ENCODE assay signal across 11 mouse cellular contexts in genomic region chr15:78509297-78509899, GRCm38 (mm10). TPM values are rescaled to one million over a fixed set of nuclear protein-coding genes. Genes with fewer than 3 reads are reported as not detected.
DNase-seq lines count a peak whose midpoint lies in the region; ATAC-seq and TF ChIP-seq lines count a peak whose summit lies in the region.
"Had no signal": no experiment of that assay in that cellular context is flagged by ENCODE, and none has a peak within 500 bp of the region (broad histone marks: within the 10 kb centered on the region; RNA-seq: fewer than 3 reads in every experiment).

No protein-coding gene starts in this region.

- no peak overlapping the region for H3K4me3 ChIP-seq in heart, embryonic 11.5 days (ENCODE audit: low read depth, low read length)
- H3K4me3 ChIP-seq in heart, adult 2 months = no peak overlapping the region
- no peak overlapping the region for H3K4me3 ChIP-seq in stomach, embryonic 15.5 days (replicated peaks)
- H3K4me3 ChIP-seq in stomach, postnatal 0 days (ENCODE audit: low read depth, low read length) = no peak overlapping the region
- no peak overlapping the region for H3K4me3 ChIP-seq in limb, embryonic 12.5 days (replicated peaks)

- no peaks in the 10 kb centered on the region for H3K36me3 ChIP-seq in heart, embryonic 11.5 days (ENCODE audit: control insufficient read depth, insufficient read depth, low read length)
- H3K36me3 ChIP-seq in heart, adult 2 months (ENCODE audit: control insufficient read depth, insufficient read depth, low read length) = no peaks in the 10 kb centered on the region
- no peaks in the 10 kb centered on the region for H3K36me3 ChIP-seq in stomach, embryonic 15.5 days
- no peaks in the 10 kb centered on the region for H3K36me3 ChIP-seq in stomach, postnatal 0 days (ENCODE audit: control insufficient read depth, insufficient read depth, low read length)
- H3K36me3 ChIP-seq in limb, embryonic 12.5 days = no peaks in the 10 kb centered on the region

- H3K79me2 ChIP-seq in heart, adult 2 months (replicated peaks; ENCODE audit: control insufficient read depth, insufficient read depth, low read length) = no peaks in the 10 kb centered on the region

- no peaks in the 10 kb centered on the region for H3K27me3 ChIP-seq in heart, embryonic 11.5 days (ENCODE audit: control insufficient read depth, insufficient read depth, low read length)
- H3K27me3 ChIP-seq in heart, adult 2 months (ENCODE audit: control insufficient read depth, insufficient read depth, low read length) = no peaks in the 10 kb centered on the region
- H3K27me3 ChIP-seq in stomach, embryonic 15.5 days (replicated peaks) = no peaks in the 10 kb centered on the region
- no peaks in the 10 kb centered on the region for H3K27me3 ChIP-seq in stomach, postnatal 0 days (ENCODE audit: control insufficient read depth, insufficient read depth, low read length)
- no peaks in the 10 kb centered on the region for H3K27me3 ChIP-seq in limb, embryonic 12.5 days

- TF ChIP-seq CTCF in heart, adult 2 months (IDR thresholded peaks at IDR 0.05) = no peak
- TF ChIP-seq CTCF in stomach, postnatal 0 days (IDR thresholded peaks at IDR 0.05; ENCODE audit: low read depth) = no peak

- ATAC-seq in heart, embryonic 11.5 days (replicated peaks; ENCODE audit: insufficient number of reproducible peaks, low FRiP score, low TSS enrichment) = no peak
- ATAC-seq in stomach, embryonic 15.5 days (ENCODE audit: insufficient read depth, low FRiP score, low read depth) = no peak
- no peak for ATAC-seq in stomach, postnatal 0 days (ENCODE audit: low FRiP score, low TSS enrichment)
- ATAC-seq in limb, embryonic 12.5 days (ENCODE audit: insufficient number of reproducible peaks, insufficient read depth, low FRiP score, low TSS enrichment, low read depth) = no peak

- no peak for TF ChIP-seq POLR2A in heart, adult 2 months (IDR thresholded peaks at IDR 0.05; ENCODE audit: insufficient read depth, low read depth, low read length)

- DNase-seq in heart, adult 2 months = no peak
- DNase-seq in stomach, postnatal 0 days (ENCODE audit: low spot score) = no peak
- DNase-seq in yolk sac, embryonic 10.5 days (ENCODE audit: low spot score) = peak; percentile 20
- no peak for DNase-seq in thymus, postnatal 25 days
- DNase-seq in adrenal gland, postnatal 36 days = no peak
- DNase-seq: cerebellum, adult 11 months; right cerebral cortex, postnatal 4 days had no signal

- 39% methylated on average over 12 of the region's 12 CpGs for WGBS in heart, embryonic 11.5 days (ENCODE audit: insufficient replicate concordance)
- WGBS in heart, adult 2 months = 62% methylated on average over 12 of the region's 12 CpGs
- 48% methylated on average over 12 of the region's 12 CpGs for WGBS in stomach, embryonic 15.5 days
- 53% methylated on average over 12 of the region's 12 CpGs for WGBS in stomach, postnatal 0 days
- 41% methylated on average over 12 of the region's 12 CpGs for WGBS in limb, embryonic 12.5 days

- H3K4me1 ChIP-seq in heart, embryonic 11.5 days (ENCODE audit: control insufficient read depth, insufficient read depth, low read length) = 0 out of 2 replicates have a peak, but pooled peaks cover 8% of the 10 kb centered on the region
- H3K4me1 ChIP-seq in heart, adult 2 months (ENCODE audit: control insufficient read depth, insufficient read depth, low read length) = peaks cover under 1% of the 10 kb centered on the region; the same call in 1 of the 2 replicates
- H3K4me1 ChIP-seq in stomach, embryonic 15.5 days = 0 out of 2 replicates have a peak, but pooled peaks cover 4% of the 10 kb centered on the region
- H3K4me1 ChIP-seq in stomach, postnatal 0 days (replicated peaks; ENCODE audit: control insufficient read depth, insufficient read depth) = no peaks in the 10 kb centered on the region
- peaks cover 12% of the 10 kb centered on the region for H3K4me1 ChIP-seq in limb, embryonic 12.5 days (replicated peaks)

- H3K4me2 ChIP-seq in heart, embryonic 11.5 days = 0 out of 2 replicates have a peak overlapping the region, but pooled peaks have one; percentile 19
- H3K4me2 ChIP-seq in stomach, embryonic 15.5 days = 0 out of 2 replicates have a peak overlapping the region, but pooled peaks have one; percentile 3
- no peak overlapping the region for H3K4me2 ChIP-seq in stomach, postnatal 0 days (replicated peaks; ENCODE audit: low read depth)
- peak overlapping the region; percentile 30 for H3K4me2 ChIP-seq in limb, embryonic 12.5 days

- no peak overlapping the region for H3K27ac ChIP-seq in heart, embryonic 11.5 days (ENCODE audit: low read depth, low read length)
- no peak overlapping the region for H3K27ac ChIP-seq in heart, adult 2 months
- no peak overlapping the region for H3K27ac ChIP-seq in stomach, embryonic 15.5 days
- no peak overlapping the region for H3K27ac ChIP-seq in stomach, postnatal 0 days (replicated peaks)
- 0 out of 2 replicates have a peak overlapping the region, but pooled peaks have one; percentile 23 for H3K27ac ChIP-seq in limb, embryonic 12.5 days
- H3K27ac ChIP-seq: liver, embryonic 14.5 days had no signal

- 0 out of 2 replicates have a peak overlapping the region, but pooled peaks have one; percentile 34 for H3K9ac ChIP-seq in heart, embryonic 11.5 days (ENCODE audit: low read depth, low read length)
- no peak overlapping the region for H3K9ac ChIP-seq in heart, adult 2 months (ENCODE audit: low read depth, low read length)
- H3K9ac ChIP-seq in stomach, embryonic 15.5 days = no peak overlapping the region
- no peak overlapping the region for H3K9ac ChIP-seq in stomach, postnatal 0 days (ENCODE audit: low read length)
- H3K9ac ChIP-seq in limb, embryonic 12.5 days (replicated peaks) = 0 out of 2 replicates have a peak overlapping the region, but pooled peaks have one; percentile 27
- H3K9ac ChIP-seq: liver, embryonic 14.5 days had no signal

- intact Hi-C loops in heart, adult 2 months (cut with DNase I) = no loop called here

- TF ChIP-seq EP300 in heart, adult 2 months (IDR thresholded peaks at IDR 0.05; ENCODE audit: insufficient read depth, low read depth, low read length) = no peak
- TF ChIP-seq EP300 in stomach, postnatal 0 days (optimal IDR thresholded peaks at IDR 0.05) = no peak

- no peaks in the 10 kb centered on the region for H3K9me3 ChIP-seq in heart, embryonic 11.5 days (replicated peaks; ENCODE audit: control insufficient read depth, low read length)
- no peaks in the 10 kb centered on the region for H3K9me3 ChIP-seq in stomach, embryonic 15.5 days
- no peaks in the 10 kb centered on the region for H3K9me3 ChIP-seq in stomach, postnatal 0 days (ENCODE audit: control insufficient read depth, low read length)
- H3K9me3 ChIP-seq in limb, embryonic 12.5 days = peaks cover 7% of the 10 kb centered on the region

RNA-seq across cellular contexts. Expression of gene Il2rb, which starts 14.3 kb away (rescaled TPM):
- not detected in 2 replicates for polyA plus RNA-seq in heart, embryonic 11.5 days (2014; fragmentation: Nextera tagmentation; extraction: Ambion mirVana)
- total RNA-seq in heart, adult 2 months (2021) = under 1 TPM; 0.31 to 0.55 TPM
- 1.4 and 2.3 TPM in 2 replicates for polyA plus RNA-seq in heart, adult 2 months (2012; rRNA removed)
- polyA plus RNA-seq in stomach, embryonic 15.5 days (2015; fragmentation: Nextera tagmentation; extraction: Ambion mirVana) = 0.53 and 0.69 TPM in 2 replicates
- polyA plus RNA-seq in stomach, postnatal 0 days (2015; fragmentation: Nextera tagmentation; extraction: Ambion mirVana) = 0.24 and 0.30 TPM in 2 replicates
- 0.05 and 0.08 TPM in 2 replicates for polyA plus RNA-seq in limb, embryonic 12.5 days (2016; fragmentation: Nextera tagmentation; extraction: Ambion mirVana)
- 1 to 10 TPM in 1 of 2 experiments, under 1 TPM in 1; 0.76 to 1.4 TPM for total RNA-seq in adrenal gland, postnatal 36 days (2021)

RNA-seq across cellular contexts. Expression of gene C1qtnf6, which starts 21.8 kb away (rescaled TPM):
- 36.3 and 37.0 TPM in 2 replicates for polyA plus RNA-seq in heart, embryonic 11.5 days (2014; fragmentation: Nextera tagmentation; extraction: Ambion mirVana)
- total RNA-seq in heart, adult 2 months (2021) = 10 to 100 TPM; 14.1 to 17.0 TPM
- polyA plus RNA-seq in heart, adult 2 months (2012; rRNA removed) = 20.8 and 40.5 TPM in 2 replicates
- 23.9 and 25.0 TPM in 2 replicates for polyA plus RNA-seq in stomach, embryonic 15.5 days (2015; fragmentation: Nextera tagmentation; extraction: Ambion mirVana)
- 20.2 and 24.6 TPM in 2 replicates for polyA plus RNA-seq in stomach, postnatal 0 days (2015; fragmentation: Nextera tagmentation; extraction: Ambion mirVana)
- polyA plus RNA-seq in limb, embryonic 12.5 days (2016; fragmentation: Nextera tagmentation; extraction: Ambion mirVana) = 14.8 and 20.0 TPM in 2 replicates
- 10 to 100 TPM; 38.1 to 40.7 TPM for total RNA-seq in adrenal gland, postnatal 36 days (2021)

RNA-seq across cellular contexts. Expression of gene Sstr3, which starts 35.1 kb away (rescaled TPM):
- polyA plus RNA-seq in heart, embryonic 11.5 days (2014; fragmentation: Nextera tagmentation; extraction: Ambion mirVana) = 0.04 and 0.38 TPM in 2 replicates
- total RNA-seq in heart, adult 2 months (2021) = not detected
- not detected in 2 replicates for polyA plus RNA-seq in heart, adult 2 months (2012; rRNA removed)
- 0.18 and 0.44 TPM in 2 replicates for polyA plus RNA-seq in stomach, embryonic 15.5 days (2015; fragmentation: Nextera tagmentation; extraction: Ambion mirVana)
- polyA plus RNA-seq in stomach, postnatal 0 days (2015; fragmentation: Nextera tagmentation; extraction: Ambion mirVana) = 0.02 and 0.08 TPM in 2 replicates
- polyA plus RNA-seq in limb, embryonic 12.5 days (2016; fragmentation: Nextera tagmentation; extraction: Ambion mirVana) = 0.05 TPM in 1 of 2 replicates, not detected in the other
- under 1 TPM; 0.30 to 0.70 TPM for total RNA-seq in adrenal gland, postnatal 36 days (2021)

RNA-seq across cellular contexts. Expression of gene Tmprss6, which starts 41.0 kb away (rescaled TPM):
- 0.64 TPM in 1 of 2 replicates, not detected in the other for polyA plus RNA-seq in heart, embryonic 11.5 days (2014; fragmentation: Nextera tagmentation; extraction: Ambion mirVana)
- total RNA-seq in heart, adult 2 months (2021) = not detected
- 0.20 TPM in 1 of 2 replicates, not detected in the other for polyA plus RNA-seq in heart, adult 2 months (2012; rRNA removed)
- polyA plus RNA-seq in stomach, embryonic 15.5 days (2015; fragmentation: Nextera tagmentation; extraction: Ambion mirVana) = 0.64 and 1.8 TPM in 2 replicates
- polyA plus RNA-seq in stomach, postnatal 0 days (2015; fragmentation: Nextera tagmentation; extraction: Ambion mirVana) = 0.48 and 0.50 TPM in 2 replicates
- 0.10 TPM in 1 of 2 replicates, not detected in the other for polyA plus RNA-seq in limb, embryonic 12.5 days (2016; fragmentation: Nextera tagmentation; extraction: Ambion mirVana)
- 1 to 10 TPM; 1.2 to 2.3 TPM for total RNA-seq in adrenal gland, postnatal 36 days (2021)

Comparison
In these comparisons a context has a peak if more than half of its experiments do, and no peak if none do; other contexts are left out.
1. H3K9ac ChIP-seq: peak in heart, embryonic 11.5 days (single experiment) and limb, embryonic 12.5 days (single experiment); none in heart, adult 2 months (single experiment), stomach, embryonic 15.5 days (single experiment) and stomach, postnatal 0 days (single experiment).